Mouse (Mus musculus): ENCODE measurements around the gene Ccno. TPM values are rescaled to one million over a fixed set of nuclear protein-coding genes. Genes with fewer than 3 reads are reported as not detected.

The Ccno gene
- polyA plus RNA-seq (2012; fragmentation: generic; extraction: Trizol), result 7.6 TPM
- long read RNA-seq, experiment 1, result 0 reads
- long read RNA-seq, experiment 2, partial matches to known transcripts, result 0 of 5 reads
- long read RNA-seq, experiment 2, other reads (novel, unspliced or antisense), result 2 of 5 reads

GRCm38 (mm10) chr13:112987532-112987943, at the start of gene Ccno:
Gene Ccno, plus strand, starts transcription at chr13:112987802.
- H3ac ChIP-seq (ENCODE audit: control insufficient read depth, insufficient read length, low read depth), result peak within 1 kb of the TSS; percentile 63
- H3K27me3 ChIP-seq (ENCODE audit: control insufficient read depth, insufficient read depth, insufficient read length), result no peaks in the 10 kb centered on the region
- peak within 1 kb of the TSS; percentile 30 for H3K4me3 ChIP-seq (ENCODE audit: insufficient read depth, poor library complexity, severe bottlenecking)
- H3K79me3 ChIP-seq (ENCODE audit: low read depth), result no peaks in the 10 kb centered on the region
- no peak for TF ChIP-seq FOSL1 (IDR thresholded peaks at IDR 0.05; ENCODE audit: insufficient read depth, low read length, poor library complexity, severe bottlenecking)
- no peak for TF ChIP-seq MYOG (IDR thresholded peaks at IDR 0.05; ENCODE audit: control insufficient read depth, extremely low read depth, insufficient read length)
- no peak for TF ChIP-seq CEBPB (IDR thresholded peaks at IDR 0.05; ENCODE audit: low read depth)
- no peak for TF ChIP-seq MAX (IDR thresholded peaks at IDR 0.05)
- TF ChIP-seq CTCF (IDR thresholded peaks at IDR 0.05; ENCODE audit: control insufficient read depth, insufficient read depth, insufficient read length), result no peak
- TF ChIP-seq USF1 (IDR thresholded peaks at IDR 0.05; ENCODE audit: low read depth), result no peak
- no peak for TF ChIP-seq MYOD1 (IDR thresholded peaks at IDR 0.05; ENCODE audit: control insufficient read depth, insufficient read length, low read depth)
- H3K36me3 ChIP-seq (ENCODE audit: control insufficient read depth, insufficient read depth), result no peaks in the 10 kb centered on the region
- H3K79me2 ChIP-seq (ENCODE audit: control insufficient read depth, insufficient read depth), result no peaks in the 10 kb centered on the region

GRCm38 (mm10) chr13:112938130-112938529, 49.5 kb upstream of the Ccno start:
- peaks cover 60% of the 10 kb centered on the region for H3K36me3 ChIP-seq (ENCODE audit: control insufficient read depth, insufficient read depth)
- H3ac ChIP-seq (ENCODE audit: control insufficient read depth, insufficient read length, low read depth), result no peak overlapping the region
- TF ChIP-seq CEBPB (IDR thresholded peaks at IDR 0.05; ENCODE audit: low read depth) (no peak), CTCF (IDR thresholded peaks at IDR 0.05; ENCODE audit: control insufficient read depth, insufficient read depth, insufficient read length) (no peak), MYOG (IDR thresholded peaks at IDR 0.05; ENCODE audit: control insufficient read depth, extremely low read depth, insufficient read length) (no peak), MYOD1 (IDR thresholded peaks at IDR 0.05; ENCODE audit: control insufficient read depth, insufficient read length, low read depth) (no peak), USF1 (IDR thresholded peaks at IDR 0.05; ENCODE audit: low read depth) (no peak), MAX (IDR thresholded peaks at IDR 0.05) (no peak), FOSL1 (IDR thresholded peaks at IDR 0.05; ENCODE audit: insufficient read depth, low read length, poor library complexity, severe bottlenecking) (no peak)
- no peaks in the 10 kb centered on the region for H3K79me3 ChIP-seq (ENCODE audit: low read depth)
- H3K27me3 ChIP-seq (ENCODE audit: control insufficient read depth, insufficient read depth, insufficient read length), result no peaks in the 10 kb centered on the region
- H3K79me2 ChIP-seq (ENCODE audit: control insufficient read depth, insufficient read depth), result no peaks in the 10 kb centered on the region
- H3K4me3 ChIP-seq (ENCODE audit: insufficient read depth, poor library complexity, severe bottlenecking), result no peak overlapping the region

- H3K79me2 ChIP-seq (ENCODE audit: control insufficient read depth, insufficient read depth), result no peaks in the 10 kb centered on the region
- TF ChIP-seq MYOG (IDR thresholded peaks at IDR 0.05; ENCODE audit: control insufficient read depth, extremely low read depth, insufficient read length), result no peak
- TF ChIP-seq MAX (IDR thresholded peaks at IDR 0.05), result no peak
- TF ChIP-seq CTCF (IDR thresholded peaks at IDR 0.05; ENCODE audit: control insufficient read depth, insufficient read depth, insufficient read length), result no peak
- no peak for TF ChIP-seq MYOD1 (IDR thresholded peaks at IDR 0.05; ENCODE audit: control insufficient read depth, insufficient read length, low read depth)
- no peak for TF ChIP-seq USF1 (IDR thresholded peaks at IDR 0.05; ENCODE audit: low read depth)
- H3K36me3 ChIP-seq (ENCODE audit: control insufficient read depth, insufficient read depth), result peaks cover 71% of the 10 kb centered on the region
- H3ac ChIP-seq (ENCODE audit: control insufficient read depth, insufficient read length, low read depth), result no peak overlapping the region
- no peak overlapping the region for H3K4me3 ChIP-seq (ENCODE audit: insufficient read depth, poor library complexity, severe bottlenecking)
- H3K27me3 ChIP-seq (ENCODE audit: control insufficient read depth, insufficient read depth, insufficient read length), result no peaks in the 10 kb centered on the region
- no peaks in the 10 kb centered on the region for H3K79me3 ChIP-seq (ENCODE audit: low read depth)
Observed at GRCm38 (mm10) chr13:112941879-112942330, 45.7 kb upstream of the Ccno start.

- TF ChIP-seq CTCF (IDR thresholded peaks at IDR 0.05; ENCODE audit: control insufficient read depth, insufficient read depth, insufficient read length) (no peak), FOSL1 (IDR thresholded peaks at IDR 0.05; ENCODE audit: insufficient read depth, low read length, poor library complexity, severe bottlenecking) (no peak), USF1 (IDR thresholded peaks at IDR 0.05; ENCODE audit: low read depth) (no peak), MAX (IDR thresholded peaks at IDR 0.05) (no peak), CEBPB (IDR thresholded peaks at IDR 0.05; ENCODE audit: low read depth) (no peak), MYOD1 (IDR thresholded peaks at IDR 0.05; ENCODE audit: control insufficient read depth, insufficient read length, low read depth) (no peak), MYOG (IDR thresholded peaks at IDR 0.05; ENCODE audit: control insufficient read depth, extremely low read depth, insufficient read length) (no peak)
- Histone ChIP-seq H3ac (ENCODE audit: control insufficient read depth, insufficient read length, low read depth) (no peak overlapping the region), H3K4me3 (ENCODE audit: insufficient read depth, poor library complexity, severe bottlenecking) (no peak overlapping the region), H3K79me2 (ENCODE audit: control insufficient read depth, insufficient read depth) (no peaks in the 10 kb centered on the region), H3K36me3 (ENCODE audit: control insufficient read depth, insufficient read depth) (peaks cover 79% of the 10 kb centered on the region), H3K27me3 (ENCODE audit: control insufficient read depth, insufficient read depth, insufficient read length) (no peaks in the 10 kb centered on the region), H3K79me3 (ENCODE audit: low read depth) (no peaks in the 10 kb centered on the region)
Observed at GRCm38 (mm10) chr13:112945312-112945711, 42.3 kb upstream of the Ccno start.

- Histone ChIP-seq H3K4me3 (ENCODE audit: insufficient read depth, poor library complexity, severe bottlenecking) (no peak overlapping the region), H3K79me2 (ENCODE audit: control insufficient read depth, insufficient read depth) (no peaks in the 10 kb centered on the region), H3K36me3 (ENCODE audit: control insufficient read depth, insufficient read depth) (peaks cover 81% of the 10 kb centered on the region), H3K79me3 (ENCODE audit: low read depth) (no peaks in the 10 kb centered on the region), H3K27me3 (ENCODE audit: control insufficient read depth, insufficient read depth, insufficient read length) (no peaks in the 10 kb centered on the region), H3ac (ENCODE audit: control insufficient read depth, insufficient read length, low read depth) (no peak overlapping the region)
- TF ChIP-seq CTCF (IDR thresholded peaks at IDR 0.05; ENCODE audit: control insufficient read depth, insufficient read depth, insufficient read length) (no peak), USF1 (IDR thresholded peaks at IDR 0.05; ENCODE audit: low read depth) (no peak), MYOG (IDR thresholded peaks at IDR 0.05; ENCODE audit: control insufficient read depth, extremely low read depth, insufficient read length) (no peak), MAX (IDR thresholded peaks at IDR 0.05) (no peak), MYOD1 (IDR thresholded peaks at IDR 0.05; ENCODE audit: control insufficient read depth, insufficient read length, low read depth) (no peak), FOSL1 (IDR thresholded peaks at IDR 0.05; ENCODE audit: insufficient read depth, low read length, poor library complexity, severe bottlenecking) (no peak), CEBPB (IDR thresholded peaks at IDR 0.05; ENCODE audit: low read depth) (no peak)
Observed at GRCm38 (mm10) chr13:112945900-112946299, 41.7 kb upstream of the Ccno start.

Measured in C2C12 (cell line).